Comparison of ENCODE assay signal across 8 mouse cellular contexts in the genomic region with DNA sequence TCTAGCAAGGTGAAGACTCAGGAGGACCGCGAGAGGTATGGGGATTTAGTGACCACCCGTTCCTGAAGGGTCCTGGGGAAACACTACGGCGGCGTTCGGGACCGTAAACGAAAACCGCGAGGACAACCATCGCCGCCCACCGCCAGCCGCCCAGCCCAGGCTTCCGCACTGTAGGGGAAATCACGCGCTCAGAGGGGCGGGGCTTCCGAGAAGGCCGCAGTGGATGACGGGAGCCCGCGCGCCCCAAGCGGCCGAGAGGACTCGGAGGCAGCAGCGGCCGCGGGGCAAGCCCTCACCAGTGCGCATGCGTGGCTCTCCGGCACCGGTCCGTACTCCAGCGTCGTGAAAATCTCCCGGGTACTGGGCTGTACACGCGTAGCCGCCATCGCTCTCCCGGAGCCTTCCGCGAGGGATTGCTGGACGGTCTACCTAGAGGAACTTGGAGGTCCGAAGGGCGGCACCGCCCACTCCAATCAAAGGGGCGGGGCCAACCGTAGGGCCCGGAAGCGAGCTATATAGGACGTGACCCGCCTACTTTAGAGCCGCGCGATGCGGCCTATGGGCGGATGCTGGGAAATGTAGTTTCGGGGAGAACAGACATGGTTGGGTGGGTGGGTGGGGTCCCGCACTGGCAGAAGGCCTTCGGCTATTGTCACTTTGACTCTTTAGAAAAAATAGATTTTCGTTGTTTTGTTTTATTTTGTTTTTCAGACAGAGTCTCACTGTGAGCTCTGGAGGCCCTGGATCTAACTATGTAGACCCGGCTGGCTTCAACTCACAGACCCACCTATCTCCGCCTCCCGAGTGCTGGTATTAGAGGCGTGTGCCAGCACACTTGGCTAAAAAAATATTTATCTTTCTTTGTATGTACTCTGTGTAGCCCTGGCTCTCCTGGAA. TPM values are rescaled to one million over a fixed set of nuclear protein-coding genes. Genes with fewer than 3 reads are reported as not detected.
DNase-seq lines count a peak whose midpoint lies in the region; ATAC-seq lines count a peak whose summit lies in the region.

TSS of gene Pih1d1 (plus strand) at position 208 of the 897 bp plus-strand sequence.
TSS of gene Aldh16a1 (minus strand) at position 489 of the 897 bp plus-strand sequence.

- WGBS in heart, embryonic 10.5 days: 4% methylated on average over 69 of the region's 69 CpGs
- 4% methylated on average over 69 of the region's 69 CpGs for WGBS in kidney, embryonic 15.5 days

- ATAC-seq in erythroblast, adult 5-6 weeks (replicated peaks; ENCODE audit: low FRiP score, poor library complexity, severe bottlenecking): peak; percentile 97
- ATAC-seq in kidney, embryonic 15.5 days (replicated peaks; ENCODE audit: low FRiP score): peak; percentile 94
- peak; percentile 81 for ATAC-seq in monocyte, adult 5-6 weeks (replicated peaks; ENCODE audit: insufficient number of reproducible peaks, low FRiP score, low TSS enrichment, poor library complexity, severe bottlenecking)

- H3K9me3 ChIP-seq in heart, embryonic 10.5 days: no peaks in the 10 kb centered on the region
- no peaks in the 10 kb centered on the region for H3K9me3 ChIP-seq in kidney, embryonic 15.5 days (replicated peaks)

- peak; percentile 98 to 99 for DNase-seq in B cell, adult 2 months
- peak; percentile 98 for DNase-seq in brain, adult 2 months (ENCODE audit: low read depth, low spot score)
- DNase-seq in heart, embryonic 10.5 days (ENCODE audit: low spot score): peak; percentile 98
- DNase-seq in liver: peak; percentile 98
- peak; percentile 97 to 99 for DNase-seq in spleen, postnatal 4 days (ENCODE audit: low spot score in 2 of 2)

- H3K4me1 ChIP-seq in heart, embryonic 10.5 days: peaks cover 21% of the 10 kb centered on the region
- peaks cover 44% of the 10 kb centered on the region for H3K4me1 ChIP-seq in kidney, embryonic 15.5 days

- peaks cover 20% of the 10 kb centered on the region for H3K36me3 ChIP-seq in heart, embryonic 10.5 days
- H3K36me3 ChIP-seq in kidney, embryonic 15.5 days: peaks cover 29% of the 10 kb centered on the region

- peak within 1 kb of the TSS; percentile 89 for H3K9ac ChIP-seq in kidney, embryonic 15.5 days

- no peaks in the 10 kb centered on the region for H3K27me3 ChIP-seq in heart, embryonic 10.5 days (ENCODE audit: insufficient read depth, poor library complexity, severe bottlenecking)
- H3K27me3 ChIP-seq in kidney, embryonic 15.5 days: no peaks in the 10 kb centered on the region

- H3K4me3 ChIP-seq in heart, embryonic 10.5 days: peak within 1 kb of the TSS; percentile 77
- peak within 1 kb of the TSS; percentile 63 for H3K4me3 ChIP-seq in kidney, embryonic 15.5 days (replicated peaks)

- H3K4me2 ChIP-seq in kidney, embryonic 15.5 days: peak within 1 kb of the TSS; percentile 74

- H3K27ac ChIP-seq in heart, embryonic 10.5 days: peak within 1 kb of the TSS; percentile 96
- H3K27ac ChIP-seq in kidney, embryonic 15.5 days: peak within 1 kb of the TSS; percentile 97

RNA-seq across cellular contexts. Expression of gene Pih1d1, which starts in this region (rescaled TPM):
- total RNA-seq in erythroblast, adult 5-6 weeks (2015; ENCODE audit: low replicate concordance): 33.4 and 59.6 TPM in 2 replicates
- 2.7 and 15.8 TPM in 2 replicates for total RNA-seq in erythroblast, adult 5-6 weeks (2017; ENCODE audit: low replicate concordance)
- 97.8 and 102 TPM in 2 replicates for polyA plus RNA-seq in heart, embryonic 10.5 days (2016; fragmentation: Nextera tagmentation; extraction: Ambion mirVana)
- polyA plus RNA-seq in kidney, embryonic 15.5 days (2015; fragmentation: Nextera tagmentation; extraction: Ambion mirVana): 107 and 108 TPM in 2 replicates
- total RNA-seq in monocyte, adult 5-6 weeks (2017): 23.4 to 37.8 TPM (median 26.8 TPM) in 3 replicates

RNA-seq across cellular contexts. Expression of gene Aldh16a1, which starts in this region (rescaled TPM):
- 10.2 and 12.7 TPM in 2 replicates for total RNA-seq in erythroblast, adult 5-6 weeks (2015; ENCODE audit: low replicate concordance)
- 6.3 and 10.3 TPM in 2 replicates for total RNA-seq in erythroblast, adult 5-6 weeks (2017; ENCODE audit: low replicate concordance)
- polyA plus RNA-seq in heart, embryonic 10.5 days (2016; fragmentation: Nextera tagmentation; extraction: Ambion mirVana): 45.2 and 45.7 TPM in 2 replicates
- 69.3 and 69.9 TPM in 2 replicates for polyA plus RNA-seq in kidney, embryonic 15.5 days (2015; fragmentation: Nextera tagmentation; extraction: Ambion mirVana)
- total RNA-seq in monocyte, adult 5-6 weeks (2017): 28.6 to 46.8 TPM (median 34.2 TPM) in 3 replicates

Comparison
In these comparisons a context has a peak if more than half of its experiments do, and no peak if none do; other contexts are left out.
1. Peak in every context shown above with its lines: DNase-seq, ATAC-seq, H3K4me3 ChIP-seq and H3K27ac ChIP-seq.